Mouse (Mus musculus) right cerebral cortex, postnatal 14 days (tissue): ENCODE measurements around the gene Adss.

Source experiments
- DNase-seq: peaks from one replicate; pipeline ENCODE4 v3.0.0; 2022

Adss gene

GRCm38 (mm10) chr1:177727883-177728525, 68.3 kb downstream of the Adss start:
- no peak for DNase-seq

DNA sequence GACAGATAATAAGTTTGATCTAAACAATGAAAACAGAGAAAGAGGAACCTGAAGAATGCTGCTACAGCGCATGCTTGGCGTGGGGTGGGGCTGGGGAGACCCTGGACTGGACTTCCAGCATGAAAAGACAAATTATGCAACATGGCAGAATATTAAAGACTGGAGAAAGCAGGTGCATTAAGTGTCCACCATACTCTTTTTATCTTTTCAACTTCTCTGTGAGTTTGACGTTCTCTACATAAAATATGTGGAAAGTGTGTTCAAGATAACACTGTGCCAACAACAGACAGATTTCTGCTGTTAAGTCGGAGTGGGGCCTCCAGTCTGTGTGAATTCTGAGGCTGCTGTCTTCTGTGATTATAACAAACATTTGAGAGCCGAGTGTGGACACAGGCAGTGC, 69.4 kb downstream of the Adss start:
- DNase-seq, result no peak

GRCm38 (mm10) chr1:177723786-177724185, 72.5 kb downstream of the Adss start:
- DNase-seq, result no peak

DNA sequence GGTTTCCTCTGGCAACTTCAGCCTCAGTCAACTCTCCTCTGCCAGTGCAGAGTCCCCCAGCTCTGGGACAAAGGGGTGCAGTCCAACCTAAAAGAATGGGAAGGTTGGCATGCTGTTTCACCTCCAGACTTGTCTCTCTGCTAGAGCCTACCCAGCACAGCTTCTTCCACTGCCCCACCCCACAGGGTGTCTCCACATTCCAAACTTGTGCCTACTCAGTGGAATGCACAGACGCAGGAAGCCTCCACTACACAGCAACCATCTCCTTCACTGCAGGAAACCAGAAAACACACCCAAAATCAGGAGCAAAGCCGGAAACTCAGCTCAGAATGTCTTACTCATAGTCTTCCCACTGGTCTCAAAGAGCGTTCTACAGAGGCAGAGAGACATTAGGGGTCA, 77.3 kb downstream of the Adss start:
- no peak for DNase-seq

DNA sequence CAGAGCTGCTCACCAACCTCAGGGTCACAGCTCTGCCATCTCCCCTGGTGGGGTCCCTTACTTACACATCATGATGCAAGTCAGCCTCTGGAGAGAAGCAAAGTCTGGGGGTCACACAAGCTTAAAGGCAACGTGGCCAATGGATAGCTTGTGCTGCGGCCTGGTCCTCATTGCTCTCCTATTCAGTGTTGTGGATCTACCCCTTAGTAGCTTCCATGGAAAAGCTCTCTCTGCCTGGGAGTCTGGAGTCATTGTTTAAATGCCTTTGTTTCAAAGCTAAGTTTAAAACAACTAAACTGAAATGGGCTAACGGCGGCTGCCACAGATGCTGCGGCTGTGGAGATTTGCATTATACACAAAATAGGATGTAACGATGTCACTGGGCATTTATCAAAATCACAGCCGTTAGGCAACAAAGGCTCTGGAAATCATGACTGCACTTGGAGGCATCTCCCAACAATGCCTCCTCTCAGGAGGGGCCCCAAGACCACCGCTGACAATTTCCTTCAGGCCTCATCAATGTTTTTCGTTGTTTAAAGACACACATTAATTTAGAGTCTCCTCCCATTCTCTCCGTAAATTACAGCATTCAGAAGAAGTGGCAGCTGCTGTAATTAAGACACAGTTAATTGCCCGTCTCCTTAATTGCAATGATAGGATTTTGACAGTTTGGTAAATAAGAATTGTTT, 77.8 kb downstream of the Adss start:
- no peak for DNase-seq

DNA sequence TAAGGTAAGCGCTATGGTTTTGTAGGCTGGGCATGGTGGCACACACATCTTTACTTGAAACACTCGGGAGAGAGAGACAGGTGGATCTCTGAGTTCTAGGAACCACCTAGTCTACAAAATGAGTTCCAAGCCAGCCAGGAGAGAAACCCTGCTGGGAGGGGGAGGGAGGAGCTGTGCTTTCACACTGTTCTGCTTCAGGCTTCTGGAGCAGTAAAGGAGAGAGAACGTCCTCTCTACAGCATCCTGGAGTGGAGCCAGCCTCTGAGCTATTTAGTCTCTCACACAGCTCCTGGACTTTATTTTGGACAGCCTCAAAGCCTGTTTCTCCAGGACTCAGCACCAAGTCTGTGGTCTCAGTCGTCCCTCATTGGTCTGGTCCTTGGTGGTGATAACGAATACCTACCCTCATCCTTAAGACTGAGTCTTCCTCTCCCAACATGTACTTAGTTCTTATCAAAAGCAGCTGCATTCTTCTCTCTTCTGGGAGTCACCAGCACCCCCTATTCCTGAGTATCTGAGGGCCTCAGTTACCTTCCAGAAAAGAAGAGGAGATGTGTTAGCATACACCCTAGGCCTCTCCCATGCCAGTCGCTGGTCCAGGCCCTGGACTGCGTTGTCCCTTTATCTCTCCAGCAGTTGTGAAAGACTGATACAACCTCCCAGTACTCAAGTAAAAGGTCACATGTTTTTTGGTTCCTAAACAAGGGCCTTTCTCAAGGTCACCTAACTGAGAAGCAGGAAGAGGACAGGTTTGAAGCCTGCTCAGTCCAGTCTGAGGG, 79.1 kb downstream of the Adss start:
- peak; percentile 31 for DNase-seq

GRCm38 (mm10) chr1:177716448-177716847, 79.9 kb downstream of the Adss start:
- no peak for DNase-seq

- DNase-seq, result no peak
Observed at GRCm38 (mm10) chr1:177714397-177715012, 81.8 kb downstream of the Adss start.

DNA sequence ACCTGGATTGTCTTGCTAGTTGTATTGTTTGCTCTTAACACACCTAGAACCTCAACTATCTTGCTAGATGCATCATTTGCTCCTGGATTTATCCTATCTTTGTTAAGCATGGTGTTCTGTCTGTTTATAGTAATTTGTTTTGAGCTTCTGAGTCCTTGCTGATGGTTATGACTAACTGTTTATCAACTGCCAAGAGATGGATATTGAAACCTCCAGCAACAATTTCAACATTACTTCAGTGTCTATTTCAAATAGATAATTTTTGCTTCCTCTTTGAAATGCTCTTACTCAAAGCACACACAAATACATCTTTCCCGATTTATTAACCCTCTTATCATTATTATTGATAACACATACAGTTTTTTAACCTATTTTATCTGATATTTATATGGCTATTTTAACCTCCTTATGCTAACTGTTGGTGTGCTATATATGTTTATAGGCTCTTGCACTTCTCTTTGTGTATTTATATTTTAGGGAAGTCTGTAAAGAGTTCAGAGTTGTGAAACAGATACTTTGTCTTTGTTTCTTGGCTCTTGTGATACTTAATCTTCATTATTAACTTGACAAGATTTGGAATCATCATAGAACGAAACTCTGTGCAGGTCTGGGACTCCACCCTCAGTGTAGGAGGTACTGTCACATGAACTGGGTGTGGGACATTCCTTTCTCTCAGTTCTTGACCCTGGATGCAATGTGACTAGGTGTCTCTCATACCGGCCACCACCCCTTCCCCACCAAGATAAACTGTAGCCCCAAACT, 82.5 kb downstream of the Adss start:
- DNase-seq, result no peak
